Mouse (Mus musculus) layer of hippocampus, postnatal 36 days (tissue): Measurements from ENCODE around the gene Nsd1. TPM values are rescaled to one million over a fixed set of nuclear protein-coding genes. Genes with fewer than 3 reads are reported as not detected.

ENCODE experiments used
- DNase-seq, 2 experiments: peaks; one replicate each; pipeline ENCODE4 v3.0.0; 2022
- total RNA-seq, 2 experiments: library from RNA; stranded (reverse); gene quantifications; 2 replicates each; pipeline ENCODE4 v1.2.3; 2021

Nsd1 gene
- total RNA-seq, 2 experiments from 2014 or later = 124 to 131 TPM

DNA sequence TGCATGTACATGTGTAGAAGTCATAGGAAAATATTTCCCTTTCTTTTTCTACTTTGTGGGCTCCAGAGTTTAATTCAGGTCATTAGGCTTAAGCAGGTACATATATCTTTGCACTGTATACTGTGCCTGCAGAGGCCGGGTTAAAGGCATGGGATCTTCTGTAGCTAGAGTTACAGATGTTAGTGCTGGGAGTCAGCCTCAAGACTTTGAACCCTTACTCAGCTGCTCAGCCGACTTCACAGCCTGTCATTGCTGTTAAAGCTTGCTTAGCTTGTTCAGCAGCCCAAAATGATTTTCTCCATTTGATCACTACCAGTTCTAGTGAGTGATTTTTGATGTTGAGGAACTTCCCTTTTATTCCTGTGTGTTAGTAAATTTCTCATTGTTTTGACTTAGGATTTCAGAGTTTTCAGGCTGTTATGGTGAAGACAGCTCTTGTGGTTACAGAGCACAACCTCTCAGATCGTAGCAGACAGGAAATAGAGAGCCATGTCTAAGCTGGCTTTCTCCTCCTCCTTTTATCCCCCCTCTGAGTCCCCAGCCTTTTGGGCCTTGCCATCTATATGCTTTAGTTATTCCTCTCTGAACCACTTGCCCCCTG lies 45.6 kb downstream of the Nsd1 start:
- DNase-seq = no peak

DNA sequence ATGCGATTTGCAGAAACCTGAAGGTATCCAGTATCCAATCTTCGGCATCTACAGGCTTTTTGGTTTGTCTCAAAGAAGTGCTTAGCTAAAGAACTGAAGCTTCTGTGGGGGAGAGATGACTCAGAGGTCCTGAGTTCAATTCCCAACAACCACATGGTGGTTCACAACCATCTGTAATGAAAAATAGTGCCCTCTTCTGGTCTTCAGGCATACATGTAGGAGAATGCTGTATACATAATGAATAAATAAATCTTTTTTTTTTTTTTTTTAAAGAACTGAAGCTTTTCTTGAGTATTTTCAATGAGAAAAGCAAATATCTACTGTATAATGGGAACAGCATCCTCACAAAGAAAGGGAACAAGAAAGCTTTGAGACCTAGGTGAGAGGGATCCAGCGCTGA lies 49.1 kb downstream of the Nsd1 start:
- no peak for DNase-seq

DNA sequence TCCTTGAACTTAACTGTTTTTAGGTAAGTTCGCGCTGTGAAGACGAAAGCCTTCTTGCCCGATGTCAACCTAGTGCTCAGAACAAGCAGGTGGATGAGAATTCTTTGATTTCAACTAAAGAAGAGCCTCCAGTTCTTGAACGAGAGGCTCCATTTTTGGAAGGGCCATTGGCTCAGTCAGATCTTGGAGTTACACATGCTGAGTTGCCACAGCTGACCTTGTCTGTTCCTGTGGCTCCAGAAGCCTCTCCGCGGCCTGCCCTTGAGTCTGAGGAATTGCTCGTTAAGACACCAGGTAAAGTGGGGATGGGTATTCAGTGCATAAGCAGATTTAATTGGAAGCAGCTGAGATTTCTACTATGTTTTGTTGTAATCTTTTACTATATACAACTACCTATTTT lies 51.9 kb downstream of the Nsd1 start:
- DNase-seq = no peak

DNA sequence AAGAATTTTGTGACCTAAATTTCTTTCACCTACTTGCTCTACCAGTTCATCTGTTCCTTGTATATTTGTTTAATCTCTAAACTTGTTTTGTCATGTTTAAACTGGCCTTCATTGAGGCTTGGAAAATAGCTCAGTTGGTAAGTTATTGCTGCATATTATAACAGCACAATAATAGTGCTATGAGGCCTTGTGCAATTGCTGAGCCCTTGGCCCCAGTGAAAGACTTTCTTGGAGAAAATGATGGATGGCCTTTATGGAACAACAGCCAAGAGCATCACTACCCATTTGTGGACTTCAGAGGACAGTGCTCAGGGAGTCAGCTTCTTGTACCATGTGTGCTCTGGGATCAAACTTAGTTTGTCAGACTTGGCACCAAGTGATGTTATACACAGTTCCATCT lies 52.5 kb downstream of the Nsd1 start:
- no peak for DNase-seq

DNA sequence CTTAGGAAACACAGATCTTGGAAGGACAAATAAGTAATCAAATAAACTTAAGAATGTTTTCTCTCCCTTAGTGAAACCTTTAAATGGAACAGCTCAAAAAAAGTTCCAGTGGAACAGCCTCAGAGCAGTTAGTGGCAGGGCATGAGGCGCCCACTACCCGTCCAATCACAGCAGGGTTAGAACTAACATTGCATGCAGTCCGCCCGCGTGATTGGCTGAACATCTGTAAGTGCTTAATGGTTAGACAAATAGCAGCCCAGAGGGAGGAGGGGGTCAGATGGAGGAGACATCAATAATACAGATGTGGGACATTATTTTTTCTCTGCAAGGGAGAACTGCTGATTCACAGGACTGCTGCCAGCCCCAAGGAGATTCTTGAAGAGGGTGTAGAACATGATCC lies 67.6 kb downstream of the Nsd1 start:
- DNase-seq = no peak

DNA sequence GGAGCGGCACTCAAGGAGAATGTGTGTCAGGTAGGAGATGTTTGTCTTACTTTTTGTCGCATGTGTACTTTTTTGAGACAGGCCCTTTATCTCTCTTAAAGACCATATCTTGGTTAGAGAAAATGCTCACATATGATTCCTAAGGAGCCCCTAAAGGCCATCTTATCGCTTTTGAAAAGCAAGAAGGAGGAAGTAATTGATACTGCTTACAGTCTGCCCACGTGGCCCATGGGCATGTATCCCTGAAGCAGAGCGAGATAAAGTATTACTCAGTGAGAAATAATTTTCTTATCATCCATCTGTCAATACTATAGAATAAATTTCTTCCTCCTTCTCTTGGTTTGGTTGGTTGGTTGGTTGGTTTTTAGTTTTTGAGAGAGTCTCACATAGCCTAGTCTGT lies 68.1 kb downstream of the Nsd1 start:
- no peak for DNase-seq

DNA sequence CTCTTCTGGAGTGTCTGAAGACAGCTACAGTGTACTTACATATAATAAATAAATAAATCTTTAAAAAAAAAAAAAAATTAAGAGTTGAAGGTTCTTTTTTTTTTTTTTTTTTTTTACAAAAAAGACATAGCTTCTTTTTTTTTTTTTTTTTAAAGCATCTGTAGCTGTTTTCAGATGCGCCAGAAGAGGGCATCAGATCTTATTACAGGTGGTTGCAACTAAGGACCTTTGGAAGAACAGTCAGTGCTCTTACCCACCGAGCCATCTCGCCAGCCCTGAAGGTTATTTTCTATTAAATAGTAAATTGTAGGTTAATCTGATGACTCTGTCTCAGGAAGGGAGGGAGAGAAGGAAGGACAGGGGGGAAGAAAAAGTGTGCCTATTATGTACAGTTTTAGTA lies 79.3 kb downstream of the Nsd1 start:
- no peak for DNase-seq

DNA sequence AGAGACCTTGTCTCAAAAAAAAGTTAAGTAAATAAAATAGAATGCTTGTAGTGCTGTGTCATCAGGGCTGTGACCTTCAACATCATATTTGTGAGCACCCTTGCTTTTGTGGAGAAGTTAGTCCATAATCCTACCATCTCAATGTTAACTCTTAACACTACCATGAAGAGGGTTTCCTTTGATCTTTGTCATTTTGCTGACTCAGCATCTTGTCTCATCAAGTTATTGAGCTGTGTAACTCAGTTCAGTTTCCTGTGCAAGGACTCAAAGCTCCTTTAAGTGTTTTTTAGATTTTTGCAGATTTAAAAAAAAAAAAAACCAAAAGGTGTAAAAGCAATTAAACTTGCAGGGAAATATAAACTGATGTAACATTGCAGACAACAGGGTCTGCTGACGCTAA lies 87.2 kb downstream of the Nsd1 start:
- DNase-seq = no peak

DNA sequence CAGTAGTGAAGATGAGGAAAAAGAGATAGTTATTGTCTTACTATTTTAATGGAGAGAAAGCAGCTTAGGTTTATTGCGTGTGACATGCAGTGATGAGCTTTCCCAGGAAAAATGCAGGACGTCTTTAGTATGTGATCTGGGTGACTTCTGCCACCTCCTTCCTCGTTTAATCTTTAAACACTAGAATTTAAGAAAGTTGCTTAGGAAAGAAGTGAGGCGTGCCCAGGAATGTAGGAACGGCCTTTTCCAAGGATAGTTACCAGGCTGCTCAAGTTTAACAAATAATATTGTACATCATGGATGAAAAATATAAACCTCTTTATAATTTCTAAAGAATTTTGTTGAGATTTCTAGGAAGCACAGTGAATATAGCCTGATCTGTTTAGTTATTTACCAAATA lies 91.3 kb downstream of the Nsd1 start:
- DNase-seq = no peak

DNA sequence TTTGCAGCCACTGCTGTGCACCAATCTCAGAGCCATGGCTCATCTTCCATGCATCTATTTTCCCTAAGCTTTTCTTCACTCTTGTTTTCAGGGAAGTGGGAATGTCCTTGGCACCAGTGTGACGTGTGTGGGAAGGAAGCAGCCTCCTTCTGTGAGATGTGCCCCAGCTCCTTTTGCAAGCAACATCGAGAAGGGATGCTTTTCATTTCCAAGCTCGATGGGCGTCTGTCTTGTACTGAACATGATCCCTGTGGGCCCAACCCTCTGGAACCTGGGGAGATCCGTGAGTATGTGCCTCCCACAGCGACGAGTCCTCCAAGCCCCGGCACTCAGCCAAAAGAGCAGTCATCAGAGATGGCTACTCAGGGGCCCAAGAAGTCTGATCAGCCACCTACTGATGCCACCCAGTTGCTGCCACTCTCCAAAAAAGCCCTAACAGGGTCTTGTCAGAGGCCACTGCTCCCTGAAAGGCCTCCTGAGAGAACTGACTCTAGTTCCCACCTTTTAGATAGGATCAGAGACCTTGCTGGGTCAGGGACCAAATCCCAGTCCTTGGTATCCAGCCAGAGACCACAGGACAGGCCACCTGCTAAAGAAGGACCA lies 102.5 kb downstream of the Nsd1 start:
- DNase-seq = peak; percentile 44 to 51

DNA sequence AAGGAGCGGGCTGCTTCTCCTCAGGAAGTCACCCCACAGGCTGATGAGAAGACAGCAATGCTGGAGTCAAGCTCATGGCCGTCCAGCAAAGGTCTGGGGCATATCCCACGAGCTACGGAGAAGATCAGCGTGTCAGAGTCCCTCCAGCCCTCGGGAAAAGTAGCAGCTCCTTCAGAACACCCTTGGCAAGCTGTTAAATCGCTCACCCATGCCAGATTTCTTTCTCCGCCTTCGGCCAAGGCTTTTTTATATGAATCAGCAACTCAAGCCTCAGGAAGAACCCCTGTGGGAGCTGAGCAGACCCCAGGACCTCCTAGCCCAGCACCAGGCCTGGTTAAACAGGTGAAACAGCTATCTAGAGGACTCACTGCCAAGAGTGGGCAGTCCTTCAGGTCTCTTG lies 103.5 kb downstream of the Nsd1 start:
- no peak for DNase-seq

DNA sequence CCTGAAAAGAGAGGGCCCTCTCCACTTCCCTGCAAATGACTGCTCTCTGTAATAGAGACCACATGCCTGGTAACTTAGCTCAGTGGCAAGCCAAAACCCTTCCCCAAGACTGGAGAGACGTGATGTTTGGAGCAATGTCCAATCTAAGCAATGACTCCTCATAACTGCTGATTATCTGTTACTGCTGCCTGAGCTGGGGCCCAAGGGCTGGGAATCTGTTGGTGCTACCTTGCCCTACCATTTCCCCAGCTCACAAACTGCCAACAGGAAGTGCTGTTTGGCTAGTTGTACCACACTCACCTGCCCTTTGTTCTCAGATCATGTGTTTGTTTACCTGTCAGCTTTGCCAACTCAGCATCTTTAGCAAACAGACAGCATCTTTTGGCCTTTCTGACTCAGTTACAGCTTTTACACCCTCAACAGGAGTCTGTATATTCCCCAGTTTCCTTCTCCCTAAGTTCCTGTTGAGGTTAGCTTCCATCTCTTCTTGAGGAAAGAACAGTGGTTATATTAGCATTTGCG lies 105.4 kb downstream of the Nsd1 start:
- DNase-seq = no peak

DNA sequence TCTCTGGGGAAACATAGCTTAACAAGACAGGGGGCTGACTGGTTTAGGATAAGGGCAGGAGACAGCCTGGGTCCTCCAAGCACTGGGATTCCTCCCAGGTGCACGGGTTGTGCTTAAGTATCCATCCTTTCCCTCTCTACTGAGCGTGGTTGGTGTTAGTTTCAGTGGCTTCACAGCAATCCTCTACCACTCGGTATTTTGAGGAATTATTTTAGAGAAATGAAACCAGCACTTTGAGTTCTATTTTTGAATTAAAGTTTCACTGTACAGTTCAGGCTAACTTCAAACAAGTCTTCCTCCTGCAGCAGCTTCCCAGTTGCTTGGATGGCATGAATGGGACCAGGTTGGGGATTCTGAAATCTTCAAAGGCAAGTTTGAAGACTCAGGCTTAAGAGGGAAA lies 108.8 kb downstream of the Nsd1 start:
- no peak for DNase-seq

DNA sequence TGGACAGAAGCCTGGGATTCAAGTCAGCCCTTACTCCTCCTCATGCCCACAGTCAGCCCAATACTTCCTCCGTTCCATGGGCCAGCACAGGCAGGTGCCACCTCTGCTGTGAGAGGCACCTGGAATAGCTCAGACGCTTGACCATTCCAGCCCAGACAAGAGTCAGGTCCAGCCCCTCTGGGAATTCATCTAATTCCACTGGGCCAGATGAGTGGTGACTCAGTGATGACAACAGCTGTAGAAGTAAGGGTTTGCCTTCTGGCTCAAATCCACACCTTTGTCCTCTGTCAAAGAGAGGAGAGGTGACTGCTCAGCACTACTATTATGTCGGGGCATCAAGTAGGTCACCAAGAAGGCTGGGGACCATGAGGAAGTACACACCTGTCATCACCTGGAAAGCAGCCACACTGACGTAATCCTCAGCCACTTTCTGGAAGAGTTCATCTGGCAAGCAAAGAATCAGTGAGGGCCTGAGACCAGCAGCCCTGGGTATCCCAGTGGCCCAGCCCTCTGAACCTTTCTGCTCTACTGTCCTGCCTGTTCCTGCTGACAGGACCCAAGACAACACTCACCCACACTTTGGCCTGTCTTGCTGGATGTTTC lies 110.5 kb downstream of the Nsd1 start, which contains the start of gene Prelid1:
Prelid1 (plus strand) TSS at position 570 of the 603 bp plus-strand sequence.
- DNase-seq = no peak

DNA sequence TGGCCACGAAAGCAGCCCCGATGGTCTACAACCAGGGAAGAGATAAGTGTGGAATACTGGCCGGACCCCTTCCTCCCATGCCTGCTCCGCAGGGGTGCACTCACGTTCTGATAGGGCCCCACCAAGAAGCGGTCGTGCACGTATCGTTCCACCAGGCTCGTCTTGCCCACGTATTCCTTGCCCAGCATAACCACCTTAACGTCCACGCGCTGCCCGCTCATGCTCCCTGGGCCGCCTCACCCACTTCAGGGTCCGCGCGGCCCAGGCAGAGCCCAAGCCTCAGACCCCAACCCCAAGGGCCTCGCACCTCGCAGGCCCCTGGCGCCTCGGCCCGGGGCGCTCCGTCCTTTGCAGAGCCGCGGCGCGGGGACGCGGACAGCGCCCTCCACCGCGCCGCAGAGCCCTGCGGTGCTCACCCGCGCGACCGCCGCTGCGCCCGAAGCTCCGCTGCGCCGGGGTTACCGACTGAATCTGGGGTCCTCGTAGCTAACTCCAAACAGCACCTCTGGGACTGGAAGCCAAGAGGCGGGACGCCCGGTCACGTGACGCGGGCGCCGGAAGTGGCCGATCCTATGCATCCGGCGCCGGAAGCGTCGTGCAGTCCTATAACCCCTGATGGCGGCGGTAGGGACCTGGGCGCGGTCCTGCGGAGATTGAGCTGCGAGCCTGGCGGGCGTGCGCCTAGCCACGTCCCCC lies 112.0 kb downstream of the Nsd1 start, which contains the start of gene Rab24:
Rab24 (minus strand) TSS at position 513 of the 696 bp plus-strand sequence.
- peak; percentile 81 to 86 for DNase-seq

DNA sequence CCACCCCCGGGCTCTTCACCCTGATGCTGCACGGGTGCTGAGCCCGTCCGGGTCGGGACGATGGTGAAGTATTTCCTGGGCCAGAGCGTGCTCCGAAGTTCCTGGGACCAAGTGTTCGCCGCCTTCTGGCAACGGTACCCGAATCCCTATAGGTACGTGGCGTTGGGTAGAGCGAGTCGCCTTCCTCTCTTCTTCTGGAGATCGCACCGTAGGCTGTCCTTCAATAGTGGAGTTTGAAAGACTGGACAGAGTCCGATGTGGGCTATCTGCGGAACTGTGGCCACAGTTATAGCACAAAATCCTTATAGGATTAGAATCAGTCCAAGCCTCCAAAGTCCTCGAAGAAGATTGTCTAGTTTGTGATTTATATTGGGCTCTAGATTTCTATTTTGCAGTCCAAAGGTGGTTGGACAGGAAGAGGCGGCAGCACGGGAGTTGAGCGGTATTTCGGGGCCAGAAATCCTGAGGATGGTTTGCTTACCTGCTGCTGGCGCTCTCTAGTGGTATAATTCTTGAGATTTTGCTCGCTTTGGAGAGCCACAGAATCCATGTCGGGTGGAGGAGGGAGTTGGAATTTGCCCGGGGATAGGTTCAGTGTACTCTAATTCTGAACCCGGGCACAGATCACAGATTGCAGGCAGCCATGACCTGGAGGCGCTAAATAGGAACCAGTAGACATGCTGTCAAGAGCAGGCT lies 112.7 kb downstream of the Nsd1 start:
- no peak for DNase-seq

DNA sequence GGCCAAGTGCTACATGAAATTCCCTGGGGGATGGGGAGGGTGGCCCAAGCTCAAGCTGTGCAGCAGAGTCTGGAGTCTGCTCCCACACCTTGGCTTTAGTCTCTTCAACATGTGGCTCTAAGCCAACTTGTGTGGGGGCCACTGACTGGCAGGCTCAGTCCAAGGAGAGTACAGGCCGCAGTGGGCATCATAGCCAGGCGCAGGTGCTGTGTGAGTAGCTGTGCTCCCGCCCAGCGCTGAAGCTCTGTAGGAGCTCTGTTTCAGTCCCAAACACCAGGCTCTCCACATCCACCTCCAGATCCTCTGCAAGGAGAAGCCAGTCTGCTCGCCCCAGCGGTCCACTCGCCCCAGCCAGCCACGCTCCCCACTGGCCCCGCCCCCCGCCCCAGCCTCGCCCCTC lies 116.0 kb downstream of the Nsd1 start:
- DNase-seq = no peak

DNA sequence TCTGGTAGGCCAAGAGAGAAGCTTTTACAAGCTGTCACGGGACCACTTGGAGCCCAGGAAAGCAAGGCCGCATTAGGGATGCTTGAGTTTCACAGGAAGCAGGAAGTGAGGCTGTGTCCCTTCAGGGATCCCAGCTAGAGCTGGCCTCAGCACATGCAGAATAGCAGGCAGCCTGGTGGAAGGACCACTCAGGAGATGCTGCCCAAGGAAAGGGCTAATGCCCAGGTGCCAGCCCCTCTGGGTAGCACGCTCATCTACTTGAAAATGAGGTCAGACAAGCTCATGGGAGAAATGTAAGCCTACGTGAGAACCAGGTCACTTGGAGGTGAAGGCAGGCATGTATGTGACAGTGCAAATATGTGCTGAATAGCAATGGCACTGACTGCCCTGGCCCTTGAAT lies 117.6 kb downstream of the Nsd1 start:
- DNase-seq = no peak

DNA sequence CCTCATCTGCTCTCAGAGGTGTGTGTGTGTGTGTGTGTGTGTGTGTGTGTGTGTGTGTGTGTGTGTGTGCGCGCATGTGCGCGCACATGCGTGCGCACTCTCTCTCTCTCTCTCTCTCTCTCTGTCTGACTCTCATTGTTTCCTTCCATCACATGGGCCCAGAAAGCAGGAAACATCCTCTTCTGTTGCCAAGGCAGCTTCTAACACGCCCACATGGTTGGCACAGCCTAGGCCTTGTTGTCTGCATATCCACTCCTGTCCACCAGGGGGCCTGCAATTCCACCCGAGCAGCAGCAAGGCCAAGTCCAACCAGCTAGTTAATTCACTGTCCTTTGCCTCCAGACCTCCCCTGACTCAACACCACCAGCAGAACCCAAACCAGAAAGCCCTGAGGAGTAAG lies 118.1 kb downstream of the Nsd1 start:
- peak; percentile 91 to 92 for DNase-seq

DNA sequence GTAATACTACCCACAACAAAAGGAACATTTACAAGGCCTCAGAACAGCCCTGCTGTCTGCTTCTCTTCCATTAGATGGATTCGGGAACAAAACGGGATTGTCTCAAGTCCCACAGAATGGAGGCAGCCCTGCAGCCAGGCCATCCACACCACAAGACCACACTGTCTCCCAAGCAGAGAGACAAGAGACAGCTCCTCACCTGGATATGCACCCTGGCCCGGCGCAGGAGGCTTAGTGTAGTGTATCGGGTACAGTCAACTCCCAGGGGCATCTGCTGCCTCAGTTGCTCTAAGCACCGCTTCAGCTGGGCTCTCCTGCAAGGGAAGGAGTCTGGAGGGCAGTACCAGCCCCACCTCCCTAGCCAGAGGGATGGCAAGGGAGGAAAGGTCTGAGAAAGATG lies 118.6 kb downstream of the Nsd1 start:
- DNase-seq = no peak

DNA sequence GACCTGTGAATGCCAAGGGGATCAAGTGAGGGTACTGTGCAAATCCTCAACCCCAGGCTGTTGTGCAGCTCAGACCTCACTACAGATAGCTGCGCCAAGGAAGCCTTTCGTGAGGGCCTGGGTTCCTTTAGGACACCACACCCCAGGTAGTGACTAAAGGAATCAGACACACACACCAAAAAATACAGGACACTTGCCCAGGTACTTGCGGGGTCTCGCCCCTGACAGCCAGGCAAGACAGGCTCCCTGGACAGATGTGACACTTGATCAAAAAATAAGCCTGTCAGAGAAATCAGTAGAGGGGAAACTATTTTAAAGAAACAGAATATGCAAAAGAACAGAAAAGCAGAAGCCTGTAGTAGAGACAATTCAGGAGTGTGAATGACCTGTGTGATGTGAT lies 119.1 kb downstream of the Nsd1 start:
- no peak for DNase-seq

DNA sequence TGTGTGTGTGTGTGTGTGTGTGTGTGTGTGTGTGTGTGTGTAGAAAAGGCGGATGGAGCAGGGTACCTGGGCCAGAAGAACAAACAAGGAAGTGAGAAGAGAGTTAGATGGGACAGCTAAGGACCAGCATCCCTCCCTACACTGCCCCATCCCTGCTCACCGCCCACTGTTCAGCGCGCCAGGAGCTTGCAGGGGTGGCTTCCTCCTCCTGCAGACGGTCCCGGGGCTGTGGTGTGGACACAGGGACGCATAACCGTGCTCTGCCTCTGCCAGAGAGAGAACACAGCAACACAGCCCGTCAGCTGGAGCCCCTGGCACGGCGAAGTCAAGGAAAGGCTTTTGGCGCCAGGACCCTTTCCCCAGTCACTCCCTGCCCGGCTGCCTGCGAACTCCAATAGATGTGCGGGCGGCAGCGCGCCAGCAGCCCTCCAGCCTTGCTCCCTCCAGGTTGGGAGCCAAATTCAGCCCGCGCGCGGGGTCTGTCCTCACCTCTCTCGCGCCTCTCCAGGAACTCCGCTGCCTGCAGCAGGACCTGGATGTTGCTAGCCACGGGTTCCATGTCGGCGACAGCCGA lies 119.6 kb downstream of the Nsd1 start:
- DNase-seq = no peak
